Mouse (Mus musculus): ENCODE results near the gene BC005624.
"Not testable (repeated sequence)": the region's sequence is repeated elsewhere in the genome, so short reads cannot be mapped to it uniquely, and the experiment has no call there.

DNA sequence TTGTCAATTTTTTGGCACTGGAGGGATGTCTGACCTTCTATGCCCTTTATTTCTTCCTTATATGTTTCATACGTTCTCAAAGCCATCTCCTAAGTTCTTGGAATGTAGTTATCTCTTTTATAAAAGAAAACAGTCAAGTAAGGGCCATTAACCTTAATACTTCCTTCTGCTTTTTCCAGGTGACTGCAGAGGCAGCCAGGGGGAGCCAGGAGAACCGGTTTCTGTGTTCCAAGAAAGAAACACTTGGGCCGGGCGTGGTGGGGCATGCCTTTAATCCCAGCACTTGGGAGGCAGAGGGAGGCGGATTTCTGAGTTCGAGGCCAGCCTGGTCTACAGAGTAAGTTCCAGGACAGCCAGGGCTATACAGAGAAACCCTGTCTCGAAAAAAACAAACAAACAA lies 39.9 kb downstream of the BC005624 start:
- not testable (repeated sequence) for TF ChIP-seq CTCF (IDR thresholded peaks at IDR 0.05; ENCODE audit: borderline replicate concordance, insufficient read depth, low read depth, low read length); POLR2A (IDR thresholded peaks at IDR 0.05; ENCODE audit: borderline replicate concordance, insufficient read depth, low read length)

Data from cerebellum, adult 2 months (tissue).